Mouse (Mus musculus) spleen, embryonic (tissue): Measurements from ENCODE around the gene Sit1.

Source experiments
- CTCF ChIA-PET: fragments of 350-600 bp; sonication (Branson Sonifier 250); formaldehyde crosslinking; loops from one replicate; lab custom pipeline; 2022; lab: Charles Lee

Sit1 gene

DNA sequence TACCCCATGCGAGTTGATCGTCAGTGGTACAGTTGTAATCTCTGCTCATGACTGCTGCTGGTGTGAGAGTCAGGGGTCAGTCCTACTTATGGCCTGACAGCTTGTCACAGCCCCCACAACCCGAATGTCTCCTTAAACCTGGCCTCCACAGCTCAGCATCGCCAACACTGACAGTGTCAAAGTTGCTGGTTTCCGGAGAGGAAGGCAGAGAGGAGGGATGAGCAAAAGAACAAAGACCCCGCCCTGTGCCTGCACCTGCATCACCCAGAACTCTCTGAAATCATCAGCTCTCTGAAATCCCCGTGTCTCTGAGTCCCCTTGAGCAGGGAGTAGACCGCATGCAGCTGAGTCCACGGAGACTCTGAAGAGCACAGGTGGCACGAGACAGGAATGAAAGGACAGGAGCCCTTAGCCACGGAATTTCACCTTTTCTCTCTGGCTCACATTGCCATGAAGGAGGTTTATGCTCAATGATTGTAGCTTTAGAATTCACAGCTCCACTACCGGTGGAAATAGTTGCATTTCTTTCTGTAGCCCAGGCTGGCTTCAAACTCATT is at the start of gene Sit1:
Gene Sit1, minus strand, starts transcription at position 200 of the 557 bp plus-strand sequence.
- CTCF ChIA-PET = no interaction called here

DNA sequence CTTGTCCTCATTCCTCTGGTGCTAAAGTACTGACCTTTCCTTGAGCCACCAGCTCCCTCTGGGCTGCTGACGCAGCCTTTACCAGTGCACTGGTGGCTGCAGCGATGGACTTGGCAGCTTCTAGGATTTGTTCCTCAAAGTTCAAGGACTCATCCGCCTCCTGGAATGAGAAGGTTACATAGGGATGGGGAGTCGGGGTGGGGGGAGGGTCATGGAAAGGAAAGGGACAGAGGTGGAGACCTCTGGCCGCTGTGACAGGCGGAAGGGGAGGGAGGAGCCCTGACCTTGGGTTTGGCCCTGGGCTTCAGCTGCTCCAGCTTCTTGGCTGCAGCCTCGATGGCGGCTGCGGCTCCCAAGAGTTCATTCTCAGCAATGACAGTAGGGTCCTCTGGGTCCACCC is 49.7 kb upstream of the Sit1 start:
- CTCF ChIA-PET = no interaction called here

DNA sequence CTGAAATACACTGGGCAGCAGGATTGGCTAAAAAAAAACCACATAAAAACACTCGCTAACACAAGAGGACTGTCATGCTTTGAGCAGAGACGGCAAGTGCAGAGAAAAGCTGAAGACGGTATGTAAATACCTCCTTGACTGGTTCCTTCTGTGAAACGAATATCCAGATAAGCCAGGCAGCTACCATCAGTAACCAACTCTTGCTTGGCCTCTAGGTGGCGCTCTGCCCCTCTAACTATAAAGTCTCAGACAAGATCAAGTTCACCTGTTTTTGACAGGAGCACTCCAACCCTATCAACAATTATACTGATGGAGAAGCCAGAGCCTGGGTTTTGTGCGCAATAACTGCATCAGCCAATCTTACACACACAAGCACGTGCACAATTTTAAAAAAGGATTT is 47.0 kb upstream of the Sit1 start:
- CTCF ChIA-PET = interaction anchor here (1.2 to 1.4 kb wide), 2 partner anchors 98 to 99 kb away, joined by 3 read pairs; no protein-coding TSS in a partner anchor

DNA sequence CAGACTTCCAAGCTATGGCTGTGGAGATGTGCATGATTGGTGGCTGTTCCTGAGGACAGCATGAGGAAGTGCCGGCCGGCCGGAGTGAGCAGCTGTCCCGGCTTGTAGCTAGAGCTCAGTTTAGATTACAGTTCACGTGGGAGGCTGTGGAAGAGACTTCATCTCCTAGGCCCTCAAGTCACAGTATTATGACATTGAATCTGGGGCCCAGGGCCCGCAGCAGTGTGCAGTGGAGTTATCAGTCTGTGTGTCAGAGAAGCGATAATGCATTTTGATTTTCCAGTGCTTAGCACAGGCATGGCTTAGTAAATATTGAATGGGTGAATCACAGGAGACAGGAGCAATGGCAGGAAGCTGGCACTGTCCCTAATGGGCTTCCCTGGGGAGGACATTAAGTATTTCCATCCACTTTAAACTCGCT is 46.6 kb upstream of the Sit1 start:
- CTCF ChIA-PET = interaction anchor here (0.6 to 1.4 kb wide), 3 partner anchors 97 to 141 kb away, joined by 3 read pairs; no protein-coding TSS in a partner anchor

DNA sequence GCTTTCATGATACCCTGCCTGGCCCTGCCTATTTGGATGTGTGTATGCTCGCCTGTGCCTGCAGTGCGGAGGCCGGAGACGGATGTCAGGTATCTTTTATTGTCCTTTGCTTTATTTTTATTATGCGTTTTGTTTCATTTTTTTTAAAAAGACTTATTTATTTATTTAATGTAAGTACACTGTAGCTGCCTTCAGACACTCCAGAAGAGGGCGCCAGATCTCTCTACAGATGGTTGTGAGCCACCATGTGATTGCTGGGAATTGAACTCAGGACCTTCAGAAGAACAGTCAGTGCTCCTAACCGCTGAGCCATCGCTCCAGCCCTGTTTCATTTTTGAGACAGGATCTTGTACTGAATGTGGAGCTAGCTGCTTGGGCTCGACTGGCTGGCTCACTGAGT is 45.0 kb upstream of the Sit1 start:
- CTCF ChIA-PET = interaction anchor here (0.5 kb wide), 1 partner anchor 37 kb away, joined by 5 read pairs; no protein-coding TSS in a partner anchor

DNA sequence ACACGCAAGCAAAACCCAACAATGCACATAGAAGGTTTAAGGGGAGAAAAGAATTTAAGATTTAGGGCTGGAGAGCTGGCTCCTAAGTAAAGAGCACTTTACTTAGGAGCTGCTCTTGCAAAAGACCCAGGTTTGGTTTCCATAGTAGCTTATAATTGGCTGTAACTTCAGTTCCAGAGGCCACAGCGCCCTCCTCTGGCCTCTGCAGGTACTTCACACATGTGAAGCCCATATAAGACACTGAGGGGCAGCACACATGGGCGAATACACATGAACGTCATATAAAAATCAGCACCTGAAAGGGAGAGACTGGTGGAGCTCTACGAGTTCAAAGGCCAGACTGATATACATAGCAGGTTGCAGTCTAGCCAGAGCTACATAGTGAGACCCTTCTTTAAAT is 44.3 kb upstream of the Sit1 start:
- CTCF ChIA-PET = no interaction called here

DNA sequence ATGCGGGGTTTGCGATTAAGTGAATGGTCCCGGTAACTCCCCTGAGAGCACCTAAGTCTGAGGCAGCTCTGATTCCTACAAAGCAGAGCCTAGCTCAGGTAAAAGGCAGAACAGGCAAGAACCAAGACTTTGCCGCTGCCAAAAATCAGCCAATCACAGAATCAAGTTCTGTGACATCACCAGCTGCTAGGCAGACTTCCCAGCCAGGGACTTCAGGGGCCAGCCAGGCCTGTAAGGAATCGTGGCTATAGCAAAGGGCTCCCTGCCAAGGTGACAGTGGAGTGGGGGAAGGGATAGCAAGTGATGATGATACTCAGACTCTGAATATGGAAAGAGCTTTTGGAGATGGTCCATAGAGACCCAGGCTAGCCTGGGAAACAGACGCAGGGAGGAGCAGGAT is 36.4 kb upstream of the Sit1 start:
- CTCF ChIA-PET = interaction anchor here (0.6 to 1.4 kb wide), 2 partner anchors 16 to 22 kb away, joined by 3 to 4 read pairs; no protein-coding TSS in a partner anchor

DNA sequence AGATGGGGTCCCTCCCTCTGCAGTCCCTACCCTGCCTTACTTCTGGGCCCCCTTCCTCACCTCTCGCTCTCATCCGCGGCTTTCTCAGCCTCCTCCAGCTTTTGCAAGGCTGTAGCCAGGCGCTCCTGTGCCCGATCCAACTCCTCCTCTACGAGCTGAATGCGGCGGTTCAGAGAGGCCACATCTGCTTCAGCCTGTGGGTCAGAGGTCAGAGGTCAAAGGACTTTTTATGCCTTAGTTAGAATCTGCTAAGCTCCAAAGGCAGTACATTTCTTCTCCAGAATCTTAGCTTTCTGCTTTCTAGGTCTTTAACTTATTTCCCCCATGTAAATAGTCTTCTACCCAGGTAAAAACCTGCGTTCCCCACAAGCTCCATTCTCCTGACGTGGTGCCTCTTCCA is 36.0 kb upstream of the Sit1 start:
- CTCF ChIA-PET = interaction anchor here (0.6 to 1.4 kb wide), 2 partner anchors 17 to 21 kb away, joined by 3 to 4 read pairs; no protein-coding TSS in a partner anchor

DNA sequence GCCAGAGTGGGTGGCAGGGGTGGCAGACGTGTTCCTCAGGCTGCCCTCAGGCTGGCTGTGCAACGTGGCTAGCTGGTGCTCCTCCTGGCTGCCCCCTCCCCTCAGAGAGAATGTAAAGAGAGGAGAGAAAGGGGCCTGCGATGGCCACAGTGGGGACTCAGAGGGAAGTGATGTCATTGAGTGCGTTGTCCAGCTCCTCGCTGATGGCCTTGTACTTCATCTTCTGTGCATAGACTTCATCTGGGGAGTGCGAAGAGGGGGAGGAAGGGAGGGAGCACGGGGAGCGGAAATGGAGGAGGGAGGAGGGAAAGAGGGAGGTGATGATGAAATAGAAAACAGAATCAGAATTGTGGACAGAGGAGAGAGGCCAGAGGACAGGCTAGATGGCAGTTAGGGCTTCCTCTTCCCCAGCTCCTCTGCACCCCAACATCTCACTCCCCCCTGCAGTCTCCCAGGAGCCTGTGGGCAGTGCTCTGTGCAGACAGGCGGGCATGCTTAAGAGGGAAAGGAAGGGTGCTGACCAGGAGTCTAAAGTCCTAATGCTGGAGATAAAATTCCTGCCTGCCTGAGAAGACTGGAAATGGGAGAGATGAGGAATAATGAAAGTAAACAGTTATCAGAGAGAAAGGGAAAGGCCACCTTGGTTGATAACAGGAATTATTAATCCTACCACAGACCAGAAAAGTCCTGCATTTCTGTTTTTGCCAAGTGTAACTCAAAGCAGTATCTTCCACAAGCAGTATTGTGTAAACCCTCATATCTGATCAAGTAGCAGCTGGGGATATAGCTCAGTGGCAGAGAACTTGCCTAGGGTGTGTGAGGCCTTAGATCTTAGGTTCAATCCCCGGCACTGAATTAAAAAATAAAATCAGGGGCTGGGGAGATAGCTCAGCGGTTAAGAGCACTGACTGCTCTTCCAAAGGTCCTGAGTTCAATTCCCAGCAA is 32.5 kb upstream of the Sit1 start:
- CTCF ChIA-PET = no interaction called here

DNA sequence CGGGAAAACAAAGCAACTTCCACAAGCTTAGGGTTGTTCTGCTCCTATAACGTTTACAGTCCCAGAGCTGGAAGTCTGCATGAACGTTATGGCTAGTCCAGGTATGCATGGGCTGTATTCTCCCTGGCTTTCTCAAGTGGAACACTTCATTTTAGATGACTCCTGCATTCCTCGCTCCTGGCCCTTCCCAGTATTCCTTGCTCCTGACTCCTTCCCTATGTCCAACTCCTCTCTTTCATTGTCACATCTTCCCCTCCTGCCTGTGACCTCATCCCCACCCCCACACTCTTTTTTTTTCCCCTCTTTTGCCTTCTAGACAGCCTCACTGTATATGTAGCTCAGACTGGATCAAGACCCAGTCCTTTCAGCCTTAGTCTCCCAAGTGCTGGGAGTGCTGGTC is 30.3 kb upstream of the Sit1 start:
- CTCF ChIA-PET = no interaction called here

DNA sequence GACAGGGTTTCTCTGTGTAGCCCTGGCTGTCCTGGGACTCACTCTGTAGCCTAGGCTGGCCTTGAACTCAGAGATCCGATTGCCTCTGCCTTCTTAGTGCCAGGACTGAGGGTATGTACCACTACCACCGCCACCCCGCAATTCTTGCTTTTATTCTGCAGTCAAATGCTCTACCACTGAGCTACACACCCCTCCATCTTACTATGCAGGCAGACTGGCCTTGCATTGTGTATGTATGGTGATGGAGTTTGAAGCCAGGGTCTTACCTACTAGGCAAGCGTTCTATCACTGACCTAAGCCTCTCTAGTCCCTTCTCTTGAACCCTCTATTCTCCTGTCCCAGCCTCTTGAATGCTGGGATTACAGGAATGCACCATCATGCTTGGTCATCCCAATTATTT is 29.8 kb upstream of the Sit1 start:
- CTCF ChIA-PET = no interaction called here

DNA sequence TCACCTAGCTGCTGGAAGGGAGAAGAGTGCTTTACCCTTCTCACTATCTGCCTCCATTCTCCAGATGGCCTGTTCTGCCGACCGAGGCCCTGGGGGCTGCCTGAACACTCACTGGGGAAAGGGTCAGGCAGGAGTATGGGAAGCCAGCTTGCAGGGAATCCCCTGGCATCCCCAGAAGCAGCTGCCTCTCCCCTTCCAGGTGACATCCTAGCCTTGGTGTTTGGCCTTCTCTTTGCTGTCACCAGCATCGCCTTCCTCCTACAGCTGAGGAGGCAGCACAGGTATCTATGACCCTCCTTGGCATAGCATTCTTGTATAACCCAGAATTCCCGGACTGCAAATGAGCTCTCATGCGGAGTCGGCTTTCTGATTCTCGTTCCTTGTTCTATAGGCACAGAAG is 29.1 kb upstream of the Sit1 start:
- CTCF ChIA-PET = no interaction called here

DNA sequence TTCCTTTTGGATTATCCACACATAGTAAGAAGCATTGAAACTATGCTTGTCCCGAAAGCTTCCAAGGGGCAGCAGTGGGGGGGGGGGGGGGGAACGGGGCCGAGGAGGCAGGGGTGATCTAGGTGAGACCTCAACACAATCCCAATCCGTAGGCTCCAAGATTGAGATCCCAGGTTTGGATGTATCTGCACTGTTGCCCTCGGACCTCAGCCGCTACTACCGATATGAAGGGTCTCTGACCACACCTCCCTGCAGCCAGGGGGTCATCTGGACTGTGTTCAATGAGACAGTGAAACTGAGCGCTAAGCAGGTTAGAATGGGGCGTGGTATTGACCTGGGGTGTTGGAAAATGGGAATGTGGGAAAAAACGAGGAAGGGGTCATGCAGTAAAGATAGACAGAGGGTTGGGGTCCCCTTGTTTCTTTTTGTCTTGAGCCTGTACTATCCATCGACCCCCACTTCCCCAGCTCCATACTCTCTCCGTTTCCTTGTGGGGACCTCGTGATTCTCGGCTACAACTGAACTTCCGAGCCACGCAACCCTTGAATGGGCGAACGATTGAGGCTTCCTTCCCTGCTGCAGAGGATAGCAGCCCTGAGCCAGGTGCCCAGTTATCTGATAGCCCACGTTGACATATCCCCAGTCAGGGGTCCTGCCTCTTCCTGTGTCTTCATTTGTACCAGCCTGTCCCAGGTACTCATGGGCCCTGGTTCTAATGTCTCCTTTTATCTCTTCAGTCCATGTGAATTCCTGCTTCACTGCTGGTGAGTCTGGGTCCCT is 28.3 kb upstream of the Sit1 start:
- CTCF ChIA-PET = interaction anchor here (0.6 kb wide), 2 partner anchors 47 to 125 kb away, joined by 3 to 6 read pairs; no protein-coding TSS in a partner anchor

DNA sequence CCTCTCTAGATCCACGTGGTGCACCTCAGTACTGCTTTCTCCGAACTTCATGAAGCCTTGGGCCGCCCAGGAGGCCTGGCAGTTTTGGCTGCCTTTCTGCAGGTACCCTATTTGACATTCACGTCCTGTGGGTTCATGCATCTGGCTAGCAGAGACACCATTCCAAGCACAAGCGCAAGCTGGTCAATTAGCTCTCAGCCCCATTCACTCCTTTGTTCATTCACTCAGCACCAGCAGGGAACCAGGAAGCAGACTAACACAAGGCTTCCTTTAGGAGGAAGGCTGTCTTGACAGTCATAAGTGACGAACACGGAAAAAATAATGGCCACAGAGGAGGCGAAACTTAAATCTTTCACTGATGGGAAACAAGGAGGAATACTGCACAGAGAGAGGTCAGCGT is 25.6 kb upstream of the Sit1 start:
- CTCF ChIA-PET = no interaction called here

DNA sequence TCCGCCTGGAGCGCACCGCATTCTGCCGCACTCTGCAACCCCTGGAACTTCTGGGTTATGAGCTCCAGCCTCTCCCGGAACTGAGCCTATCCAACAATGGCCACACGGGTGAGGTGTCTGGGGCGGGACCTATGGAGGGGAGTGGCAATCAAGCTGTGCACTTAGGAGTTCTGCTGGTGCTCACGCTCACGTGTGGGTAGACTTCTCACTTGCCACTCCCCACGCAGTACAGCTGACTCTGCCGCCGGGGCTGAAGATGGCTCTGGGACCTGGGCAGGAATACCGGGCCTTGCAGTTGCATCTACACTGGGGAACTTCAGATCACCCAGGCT is 25.1 kb upstream of the Sit1 start:
- CTCF ChIA-PET = no interaction called here

DNA sequence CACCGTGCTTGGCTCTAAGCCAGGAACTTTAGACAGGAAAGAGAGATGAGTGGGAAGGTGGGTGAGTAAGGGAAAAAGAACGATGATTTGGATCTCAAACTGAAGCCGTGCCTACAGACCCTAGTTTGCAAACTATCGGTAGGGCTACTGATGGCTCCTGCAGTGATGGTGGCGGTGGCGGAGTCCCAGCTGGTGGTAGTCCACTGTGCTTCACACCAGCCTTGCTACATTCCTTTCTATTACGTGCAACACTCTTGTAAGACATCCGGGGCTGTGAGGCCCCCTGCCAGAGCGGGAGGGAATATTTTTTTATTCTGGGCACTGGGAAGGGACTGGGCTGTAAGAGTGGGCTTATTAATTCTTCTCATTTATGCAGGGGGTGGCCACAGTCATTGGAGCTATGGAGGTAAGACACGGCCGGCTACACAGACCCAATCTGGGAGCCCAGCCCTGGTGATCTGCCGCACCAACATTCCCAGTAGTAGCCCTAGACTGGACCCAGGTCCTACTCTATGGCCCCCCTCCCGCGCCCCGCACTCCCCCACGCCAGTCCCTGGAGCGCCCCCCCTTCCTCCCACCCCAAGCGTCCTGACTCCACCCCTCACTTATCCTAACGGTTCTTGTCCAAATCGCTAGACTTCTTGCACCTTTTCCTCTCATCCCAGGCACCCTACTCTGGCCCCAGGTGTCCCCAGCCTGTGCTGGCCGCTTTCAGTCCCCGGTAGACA is 24.6 kb upstream of the Sit1 start:
- CTCF ChIA-PET = interaction anchor here (0.7 kb wide), 1 partner anchor 42 kb away, joined by 5 read pairs; no protein-coding TSS in a partner anchor

DNA sequence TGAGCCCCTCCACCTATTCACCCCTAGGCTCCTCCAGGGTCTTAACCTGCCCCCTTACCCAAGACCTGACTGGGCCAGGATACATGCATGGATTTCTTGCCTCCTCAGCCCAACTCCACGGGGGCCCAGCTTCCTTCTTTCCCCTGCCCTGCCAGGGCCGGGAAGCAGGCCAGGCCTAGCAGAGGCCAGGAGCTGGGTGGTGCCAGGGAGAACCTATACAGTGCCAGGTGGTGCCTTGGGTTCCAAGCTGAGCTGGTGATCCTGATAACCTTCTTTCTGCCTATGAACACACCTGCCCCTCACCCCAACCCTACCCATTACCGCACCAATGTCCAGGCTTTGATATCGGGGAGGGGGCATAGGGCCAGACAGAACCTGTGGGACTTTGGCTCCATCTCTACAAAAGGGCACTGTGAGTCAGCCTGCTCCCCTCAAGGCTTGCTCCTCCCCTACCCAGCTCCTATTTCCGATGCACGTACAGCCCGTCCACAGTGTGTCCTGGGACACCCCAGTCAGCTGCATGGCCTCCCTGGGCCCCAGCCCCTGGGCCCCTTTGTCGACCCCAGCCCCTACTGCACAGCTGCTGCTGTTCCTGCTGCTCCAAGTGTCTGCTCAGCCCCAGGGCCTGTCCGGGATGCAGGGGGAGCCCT is 23.1 kb upstream of the Sit1 start, which contains the start of gene Car9:
Gene Car9, plus strand, starts transcription at position 431 of the 650 bp plus-strand sequence.
- CTCF ChIA-PET = no interaction called here

DNA sequence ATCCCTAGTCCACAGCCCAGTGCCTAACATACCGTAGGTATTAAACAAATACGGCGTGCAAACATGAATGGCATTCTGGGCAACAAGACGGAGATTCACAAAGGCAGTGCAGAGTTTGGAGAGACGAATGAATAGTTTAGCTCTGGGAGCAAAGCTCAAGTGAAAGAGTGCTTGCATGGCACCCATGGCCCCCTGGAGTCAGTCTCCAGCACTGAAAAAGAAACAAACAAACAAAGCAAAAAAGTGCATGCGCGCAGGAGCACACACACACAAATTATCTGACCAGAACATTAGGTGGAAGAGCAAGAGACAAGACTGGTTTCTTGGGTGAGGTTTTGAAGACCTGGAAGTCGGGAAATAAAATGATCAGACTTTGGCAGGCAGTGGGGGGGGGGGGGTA is 22.5 kb upstream of the Sit1 start:
- CTCF ChIA-PET = no interaction called here

DNA sequence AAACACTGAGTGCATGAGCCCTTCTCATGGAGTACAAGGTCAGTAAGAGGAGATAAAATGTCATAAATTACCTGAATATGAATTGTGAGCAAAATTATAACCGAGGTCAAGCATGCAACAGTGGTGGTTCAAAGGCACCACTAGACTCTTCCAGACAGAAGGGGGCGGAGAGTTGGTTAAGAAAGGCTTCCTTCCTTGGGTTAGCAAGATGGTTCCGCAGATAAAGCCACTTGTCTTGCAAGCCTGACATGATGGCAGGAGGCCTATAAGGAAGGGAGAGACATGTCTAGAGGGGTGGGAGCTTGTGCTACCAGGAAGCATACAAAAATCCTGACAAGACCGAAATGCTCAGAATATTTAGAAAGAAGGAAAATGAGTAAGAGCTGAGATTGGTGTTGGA is 20.7 kb upstream of the Sit1 start:
- CTCF ChIA-PET = no interaction called here

DNA sequence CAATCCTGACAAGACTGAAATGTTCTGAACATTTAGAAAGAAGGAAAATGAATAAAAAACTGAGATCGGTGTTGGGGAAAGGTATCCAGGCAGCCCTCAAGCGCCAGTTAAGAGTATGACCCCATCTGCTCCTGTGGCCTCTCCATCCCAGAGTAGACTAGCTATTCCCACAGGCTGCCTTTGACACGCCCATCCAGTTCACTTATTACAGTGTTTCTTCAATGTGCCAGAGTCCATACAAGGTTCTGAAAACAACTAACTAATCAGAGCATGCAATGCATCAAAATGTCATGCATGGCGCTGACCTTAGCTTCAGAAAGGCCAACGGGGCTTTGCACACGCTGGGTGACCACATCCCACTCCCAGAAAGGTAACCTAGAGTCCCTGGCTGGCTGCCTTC is 20.0 kb upstream of the Sit1 start:
- CTCF ChIA-PET = no interaction called here

DNA sequence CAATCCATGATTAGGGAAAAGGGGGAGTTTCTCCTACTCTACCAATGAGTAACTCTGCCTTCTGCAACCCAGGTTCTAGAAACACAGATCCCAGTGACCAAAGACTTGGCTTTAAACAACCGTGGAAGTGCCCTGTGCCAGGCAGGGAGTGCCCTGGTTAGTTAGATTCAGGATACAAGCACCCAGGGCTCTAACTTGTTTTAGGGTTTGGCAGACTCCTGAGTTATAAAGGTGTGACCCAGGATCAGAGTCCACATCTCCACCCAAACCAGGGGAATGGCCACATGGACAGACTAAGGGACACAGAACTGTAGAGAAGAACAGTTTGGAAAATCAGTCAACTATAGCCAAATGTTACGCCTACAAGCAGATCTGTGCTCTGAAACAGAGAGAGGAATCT is 19.5 kb upstream of the Sit1 start:
- CTCF ChIA-PET = no interaction called here
